Mouse (Mus musculus): ENCODE data around the gene Thrb. TPM values are rescaled to one million over a fixed set of nuclear protein-coding genes. Genes with fewer than 3 reads are reported as not detected.

Thrb gene
- total RNA-seq, 2 experiments from 2014 or later, result 48.2 to 71.5 TPM

- no peak for DNase-seq (ENCODE audit: extremely low spot score in 1 of 2, low spot score in 2 of 2)
These were observed 91.8 kb downstream of the Thrb start for GRCm38 (mm10) chr14:17751911-17752310.

GRCm38 (mm10) chr14:17753429-17753828 lies 93.4 kb downstream of the Thrb start:
- intact Hi-C loops (cut with DNase I), result no loop called here
- no peak for DNase-seq (ENCODE audit: extremely low spot score in 1 of 2, low spot score in 2 of 2)

More at GRCm38 (mm10) chr14:17751911-17752310, 91.8 kb downstream of the Thrb start:
- intact Hi-C loops (cut with DNase I), result no loop called here

- DNase-seq (ENCODE audit: extremely low spot score in 1 of 2, low spot score in 2 of 2), result no peak
- intact Hi-C loops (cut with DNase I), result no loop called here
These were observed 96.7 kb downstream of the Thrb start for GRCm38 (mm10) chr14:17756732-17757131.

- intact Hi-C loops (cut with DNase I), result no loop called here
- no peak for DNase-seq (ENCODE audit: extremely low spot score in 1 of 2, low spot score in 2 of 2)
These were observed 107.9 kb downstream of the Thrb start for GRCm38 (mm10) chr14:17767987-17768386.

GRCm38 (mm10) chr14:17774404-17774803 lies 114.3 kb downstream of the Thrb start:
- no peak for DNase-seq (ENCODE audit: extremely low spot score in 1 of 2, low spot score in 2 of 2)
- intact Hi-C loops (cut with DNase I), result no loop called here

GRCm38 (mm10) chr14:17781921-17782320 lies 121.9 kb downstream of the Thrb start:
- DNase-seq (ENCODE audit: extremely low spot score in 1 of 2, low spot score in 2 of 2), result no peak
- intact Hi-C loops (cut with DNase I), result no loop called here

- no peak for DNase-seq (ENCODE audit: extremely low spot score in 1 of 2, low spot score in 2 of 2)
- intact Hi-C loops (cut with DNase I), result no loop called here
These were observed 124.2 kb downstream of the Thrb start for GRCm38 (mm10) chr14:17784207-17784806.

GRCm38 (mm10) chr14:17785370-17785769 lies 125.3 kb downstream of the Thrb start:
- intact Hi-C loops (cut with DNase I), result no loop called here

GRCm38 (mm10) chr14:17786249-17786648 lies 126.2 kb downstream of the Thrb start:
- intact Hi-C loops (cut with DNase I), result no loop called here
- no peak for DNase-seq (ENCODE audit: extremely low spot score in 1 of 2, low spot score in 2 of 2)

More at GRCm38 (mm10) chr14:17785370-17785769, 125.3 kb downstream of the Thrb start:
- no peak for DNase-seq (ENCODE audit: extremely low spot score in 1 of 2, low spot score in 2 of 2)

GRCm38 (mm10) chr14:17803934-17804602 lies 144.0 kb downstream of the Thrb start:
- no peak for DNase-seq (ENCODE audit: extremely low spot score in 1 of 2, low spot score in 2 of 2)
- intact Hi-C loops (cut with DNase I), result no loop called here

- no peak for DNase-seq (ENCODE audit: extremely low spot score in 1 of 2, low spot score in 2 of 2)
- intact Hi-C loops (cut with DNase I), result no loop called here
These were observed 151.0 kb downstream of the Thrb start for GRCm38 (mm10) chr14:17811051-17811450.

- DNase-seq (ENCODE audit: extremely low spot score in 1 of 2, low spot score in 2 of 2), result no peak
- intact Hi-C loops (cut with DNase I), result no loop called here
These were observed 152.4 kb downstream of the Thrb start for GRCm38 (mm10) chr14:17812414-17812813.

GRCm38 (mm10) chr14:17815103-17815502 lies 155.0 kb downstream of the Thrb start:
- DNase-seq (ENCODE audit: extremely low spot score in 1 of 2, low spot score in 2 of 2), result no peak
- intact Hi-C loops (cut with DNase I), result no loop called here

GRCm38 (mm10) chr14:17818086-17818485 lies 158.0 kb downstream of the Thrb start:
- no peak for DNase-seq (ENCODE audit: extremely low spot score in 1 of 2, low spot score in 2 of 2)
- intact Hi-C loops (cut with DNase I), result no loop called here

- intact Hi-C loops (cut with DNase I), result no loop called here
- no peak for DNase-seq (ENCODE audit: extremely low spot score in 1 of 2, low spot score in 2 of 2)
These were observed 162.7 kb downstream of the Thrb start for GRCm38 (mm10) chr14:17822754-17823153.

GRCm38 (mm10) chr14:17827401-17827800 lies 167.3 kb downstream of the Thrb start:
- DNase-seq (ENCODE audit: extremely low spot score in 1 of 2, low spot score in 2 of 2), result no peak
- intact Hi-C loops (cut with DNase I), result no loop called here

GRCm38 (mm10) chr14:17835738-17836137 lies 175.7 kb downstream of the Thrb start:
- DNase-seq (ENCODE audit: extremely low spot score in 1 of 2, low spot score in 2 of 2), result no peak
- intact Hi-C loops (cut with DNase I), result no loop called here

GRCm38 (mm10) chr14:17836766-17837165 lies 176.7 kb downstream of the Thrb start:
- intact Hi-C loops (cut with DNase I), result no loop called here
- no peak for DNase-seq (ENCODE audit: extremely low spot score in 1 of 2, low spot score in 2 of 2)

- DNase-seq (ENCODE audit: extremely low spot score in 1 of 2, low spot score in 2 of 2), result no peak
- intact Hi-C loops (cut with DNase I), result no loop called here
These were observed 185.1 kb downstream of the Thrb start for GRCm38 (mm10) chr14:17845003-17845697.

- intact Hi-C loops (cut with DNase I), result no loop called here
- DNase-seq (ENCODE audit: extremely low spot score in 1 of 2, low spot score in 2 of 2), result no peak
These were observed 185.8 kb downstream of the Thrb start for GRCm38 (mm10) chr14:17845871-17846270.

All from left cerebral cortex, postnatal 10 days (tissue).